Mouse (Mus musculus) gastrocnemius, adult 18-20 months (tissue): Measurements from ENCODE around the gene Zfp488. TPM values are rescaled to one million over a fixed set of nuclear protein-coding genes. Genes with fewer than 3 reads are reported as not detected.

Source experiments
- DNase-seq: peaks from one replicate; pipeline ENCODE4 v3.0.0; 2021; ENCODE audit warnings: low spot score
- total RNA-seq, 2 experiments: library from RNA; stranded (reverse); gene quantifications; 2 replicates each; pipeline ENCODE4 v1.2.3; 2021

The Zfp488 gene
- total RNA-seq, 2 experiments from 2014 or later = not detected

DNA sequence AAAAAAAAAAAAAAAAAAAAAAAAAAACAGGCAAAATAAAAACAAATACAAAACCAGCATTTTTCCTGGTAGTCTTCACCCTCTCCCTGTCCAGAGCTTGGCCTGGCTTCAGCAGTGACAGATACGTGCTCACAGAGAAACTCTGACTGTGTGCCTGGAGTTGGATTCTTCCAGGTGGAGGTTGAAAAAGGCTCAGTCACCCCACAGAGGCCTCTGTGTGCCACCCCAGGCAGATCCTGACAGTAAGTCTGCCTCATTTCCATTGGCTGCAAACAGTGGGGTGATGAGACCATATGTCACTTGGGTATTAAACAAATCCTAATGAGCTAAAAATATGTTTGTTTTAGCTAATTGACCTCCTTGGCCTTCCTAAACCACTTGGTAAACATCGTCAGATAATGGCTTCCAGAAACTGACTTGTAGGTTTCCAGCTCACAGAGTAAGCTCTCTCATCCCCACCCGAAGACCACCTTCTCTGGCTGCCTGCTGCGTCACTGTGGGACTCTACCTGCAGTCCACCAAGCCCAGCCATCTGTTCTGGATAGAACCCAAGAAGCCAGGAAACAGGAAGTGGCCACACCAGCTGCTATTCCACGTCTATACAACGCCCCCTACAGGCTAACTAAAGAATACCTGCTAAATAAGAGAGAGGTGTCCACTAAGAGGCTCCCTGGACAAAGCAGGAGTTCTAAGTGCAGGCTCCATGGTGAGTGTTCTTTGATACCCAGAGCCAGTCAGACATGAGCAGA lies 26.2 kb downstream of the Zfp488 start:
- no peak for DNase-seq

DNA sequence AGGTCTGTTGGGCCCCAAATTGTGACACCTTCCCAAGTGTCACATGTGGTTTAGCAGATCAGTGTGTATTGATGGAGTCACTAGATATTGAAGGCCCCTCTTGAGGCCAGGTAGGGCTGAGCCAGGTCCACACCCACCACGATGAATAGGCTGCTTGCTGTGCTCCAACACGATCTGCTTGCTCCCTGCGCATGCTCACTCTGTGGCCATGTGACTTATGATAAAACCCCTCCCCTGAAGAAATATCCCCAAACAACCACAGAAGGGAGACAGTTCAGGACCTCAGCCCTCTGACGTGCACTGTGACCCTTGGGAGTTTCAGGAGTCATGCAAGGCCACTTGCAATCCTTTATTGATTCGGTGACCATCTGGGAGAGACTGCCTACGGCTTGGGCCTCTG lies 32.4 kb downstream of the Zfp488 start:
- no peak for DNase-seq

DNA sequence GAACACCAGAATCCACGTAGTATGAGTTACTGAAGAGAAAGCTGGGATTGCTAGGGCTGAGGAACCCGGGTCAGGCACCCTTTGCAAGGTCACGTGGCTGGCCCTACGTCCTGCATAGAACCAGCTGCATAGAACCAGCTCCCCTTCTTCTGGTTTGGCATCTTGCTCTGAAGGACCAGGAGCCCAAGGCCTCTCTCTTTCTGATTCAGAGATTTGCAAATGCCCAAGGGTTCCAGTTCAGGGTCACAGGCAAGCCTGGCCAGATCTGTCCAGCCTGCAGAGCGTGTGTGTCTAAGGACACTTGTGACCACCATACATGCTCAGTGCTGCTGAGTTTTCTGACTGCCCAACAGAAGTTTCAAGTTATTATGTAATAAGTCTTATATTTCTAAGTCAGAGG lies 36.3 kb downstream of the Zfp488 start:
- DNase-seq = no peak

DNA sequence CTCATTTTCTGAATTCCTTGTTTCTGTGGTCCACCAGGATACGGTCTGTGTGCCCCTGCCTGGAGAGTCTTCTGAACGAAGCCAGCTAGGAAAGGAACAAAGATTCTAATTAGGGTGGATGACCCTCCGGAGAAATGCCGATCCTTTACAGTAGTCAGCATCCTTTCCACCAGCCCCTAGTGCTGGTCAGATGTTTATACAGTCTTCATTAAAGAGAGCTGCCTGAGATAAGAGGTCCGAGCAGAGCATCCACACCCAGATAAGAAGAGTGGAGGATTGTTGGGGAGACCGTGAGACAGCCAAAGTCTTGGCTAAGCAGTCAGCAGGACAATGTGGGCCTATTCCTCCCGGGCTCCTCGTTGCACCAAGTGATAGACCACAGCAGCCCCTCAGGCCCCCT lies 37.8 kb downstream of the Zfp488 start, which contains the start of gene Gdf2:
Gene Gdf2 (plus strand): TSS at position 301 of the 400 bp plus-strand sequence.
- no peak for DNase-seq

DNA sequence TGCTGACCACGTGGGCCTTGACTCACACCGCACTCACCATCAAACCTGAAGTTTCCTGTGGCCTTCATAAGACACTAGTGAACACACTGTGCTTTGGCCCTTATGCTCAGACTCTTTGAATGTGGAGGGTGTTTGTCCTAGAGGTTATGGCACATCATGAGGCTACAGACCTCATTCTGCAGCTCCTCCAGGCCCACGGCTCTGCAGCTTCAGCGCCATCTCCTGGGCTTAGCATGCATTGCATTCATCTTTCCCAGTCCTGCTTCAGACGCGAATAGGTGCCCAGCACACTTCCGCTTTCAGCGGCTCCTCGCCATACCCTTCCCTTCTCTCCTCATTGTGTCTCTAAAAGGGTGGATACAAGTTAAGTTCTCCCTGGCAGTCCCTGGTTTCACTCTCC lies 39.4 kb downstream of the Zfp488 start:
- DNase-seq = peak; percentile 70

DNA sequence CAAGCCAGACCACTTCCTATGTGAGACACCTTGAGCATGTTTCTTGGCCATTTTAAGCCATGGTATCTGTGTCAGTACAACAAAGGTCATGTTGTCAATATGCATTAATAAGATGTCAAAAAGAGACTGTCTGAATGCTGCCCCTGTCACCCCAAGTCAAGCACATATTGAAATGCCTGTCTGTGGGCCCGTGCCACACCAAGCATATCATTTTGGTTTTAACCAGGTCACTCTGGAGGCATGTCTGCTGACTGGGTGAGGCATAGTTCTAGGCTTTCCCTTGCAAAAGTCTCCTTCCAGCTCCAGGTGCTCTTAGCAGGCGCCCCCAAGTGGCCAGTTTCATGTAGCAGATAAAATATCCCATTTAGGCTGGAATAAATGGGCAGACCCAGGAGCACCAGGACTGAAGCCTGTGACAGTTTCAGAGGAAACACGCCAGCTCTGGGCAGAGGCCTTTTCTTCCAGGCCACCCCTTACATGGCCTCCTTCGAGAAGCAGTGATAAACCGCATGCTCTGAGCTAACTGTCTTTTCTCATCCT lies 44.7 kb downstream of the Zfp488 start:
- peak; percentile 35 for DNase-seq

DNA sequence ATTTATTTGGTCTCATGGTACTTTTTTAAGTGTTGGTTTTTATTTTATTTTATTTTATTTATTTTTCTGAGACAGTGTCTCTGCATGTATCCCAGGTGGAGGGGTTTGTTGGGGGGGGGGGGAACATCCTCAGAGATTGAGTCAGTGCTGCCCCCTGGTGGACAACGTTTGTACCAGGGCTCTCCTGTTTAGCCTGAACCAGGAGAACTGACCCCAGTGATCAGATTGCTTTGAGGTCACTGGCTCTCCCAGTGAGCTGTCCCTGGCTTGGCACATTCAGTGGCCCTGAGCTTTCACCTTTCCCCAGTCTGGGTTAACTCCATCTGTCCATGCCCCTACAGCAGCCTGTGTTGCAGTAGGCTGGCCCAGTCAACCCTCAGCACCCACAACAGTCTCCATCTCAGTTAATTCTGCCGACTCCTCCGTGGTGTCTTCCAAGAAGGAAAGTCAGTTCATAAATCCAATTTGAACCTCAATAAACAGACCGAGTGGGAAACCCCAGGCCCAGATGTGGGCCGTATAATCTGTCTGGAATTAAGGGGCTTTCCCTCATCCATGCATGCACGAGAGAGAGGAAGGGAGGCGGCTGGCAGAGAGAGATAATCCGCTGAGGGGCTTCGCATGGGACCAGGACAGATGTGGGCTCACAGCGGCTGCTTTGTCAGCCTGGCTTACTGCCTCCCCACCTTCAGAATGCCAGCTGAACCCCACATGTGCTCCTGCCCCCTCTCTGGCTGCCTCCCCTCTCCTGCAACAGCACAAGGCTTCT lies 45.4 kb downstream of the Zfp488 start:
- peak; percentile 56 for DNase-seq

DNA sequence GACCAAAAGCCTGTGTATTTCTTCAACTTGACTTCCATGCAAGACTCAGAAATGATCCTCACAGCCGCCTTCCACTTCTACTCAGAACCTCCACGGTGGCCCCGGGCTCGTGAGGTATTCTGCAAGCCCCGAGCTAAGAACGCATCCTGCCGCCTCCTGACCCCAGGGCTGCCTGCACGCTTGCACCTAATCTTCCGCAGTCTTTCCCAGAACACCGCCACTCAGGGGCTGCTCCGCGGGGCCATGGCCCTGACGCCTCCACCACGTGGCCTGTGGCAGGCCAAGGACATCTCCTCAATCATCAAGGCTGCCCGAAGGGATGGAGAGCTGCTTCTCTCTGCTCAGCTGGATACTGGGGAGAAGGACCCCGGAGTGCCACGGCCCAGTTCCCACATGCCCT lies 46.7 kb downstream of the Zfp488 start:
- no peak for DNase-seq

DNA sequence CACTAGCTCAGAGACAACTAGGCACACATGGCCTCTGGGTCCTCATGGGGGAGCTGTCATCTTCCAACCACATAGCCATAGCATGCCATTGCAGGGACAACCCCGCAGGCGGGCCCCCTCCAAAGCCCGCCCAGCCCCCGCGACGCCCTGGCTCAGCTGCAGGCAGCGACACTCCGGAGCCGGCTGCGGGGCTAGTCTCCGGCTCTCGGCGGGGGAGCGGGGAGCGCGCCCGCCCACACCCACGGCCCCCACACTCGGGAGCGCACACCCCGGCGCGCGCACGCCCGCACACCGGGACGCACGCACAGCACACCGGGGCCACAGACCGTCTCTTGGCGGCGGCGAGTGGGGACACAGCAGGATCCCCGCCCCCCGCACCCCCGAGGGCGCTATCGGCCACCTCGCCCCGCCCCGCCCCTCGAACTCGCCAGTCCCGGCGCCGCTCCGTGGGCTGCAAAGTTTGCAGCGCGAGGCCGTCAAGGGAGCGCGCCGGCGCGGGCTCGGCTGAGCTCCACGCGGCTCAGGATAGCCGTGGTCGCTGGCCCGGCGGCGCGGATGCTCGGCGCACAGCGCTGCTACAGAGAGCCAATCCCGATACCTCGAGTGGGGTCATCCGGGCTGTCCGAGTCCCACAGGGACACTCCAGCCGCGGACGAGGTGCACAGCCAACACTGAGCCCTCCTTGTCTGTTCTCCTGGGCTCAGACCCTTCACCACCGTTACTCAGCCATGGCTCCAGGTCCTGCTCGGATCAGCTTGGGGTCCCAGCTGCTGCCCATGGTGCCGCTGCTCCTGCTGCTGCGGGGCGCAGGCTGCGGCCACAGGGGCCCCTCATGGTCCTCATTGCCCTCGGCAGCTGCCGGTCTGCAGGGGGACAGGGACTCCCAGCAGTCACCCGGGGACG lies 55.1 kb downstream of the Zfp488 start, which contains the start of gene Gdf10:
Gene Gdf10 (plus strand): TSS at position 420 of the 903 bp plus-strand sequence.
- DNase-seq = peak; percentile 9

DNA sequence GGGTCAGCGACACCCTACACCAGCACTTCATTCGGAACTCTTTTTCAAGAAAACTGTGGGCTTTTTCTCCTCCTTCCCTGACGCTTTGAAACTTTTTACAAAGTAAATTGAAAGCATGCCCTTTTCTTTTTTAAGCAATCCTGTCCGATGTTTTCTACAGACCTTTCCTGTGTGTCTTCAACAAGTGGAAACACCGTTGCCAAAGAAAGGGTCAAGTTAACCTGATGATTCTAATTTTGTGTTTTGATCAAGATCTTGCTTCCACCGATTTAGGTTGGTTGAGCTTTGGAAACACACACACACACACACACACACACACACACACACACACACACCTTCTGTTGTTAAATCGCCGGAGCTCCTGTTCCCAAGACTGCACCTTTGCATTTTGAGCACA lies 55.8 kb downstream of the Zfp488 start:
- DNase-seq = no peak

DNA sequence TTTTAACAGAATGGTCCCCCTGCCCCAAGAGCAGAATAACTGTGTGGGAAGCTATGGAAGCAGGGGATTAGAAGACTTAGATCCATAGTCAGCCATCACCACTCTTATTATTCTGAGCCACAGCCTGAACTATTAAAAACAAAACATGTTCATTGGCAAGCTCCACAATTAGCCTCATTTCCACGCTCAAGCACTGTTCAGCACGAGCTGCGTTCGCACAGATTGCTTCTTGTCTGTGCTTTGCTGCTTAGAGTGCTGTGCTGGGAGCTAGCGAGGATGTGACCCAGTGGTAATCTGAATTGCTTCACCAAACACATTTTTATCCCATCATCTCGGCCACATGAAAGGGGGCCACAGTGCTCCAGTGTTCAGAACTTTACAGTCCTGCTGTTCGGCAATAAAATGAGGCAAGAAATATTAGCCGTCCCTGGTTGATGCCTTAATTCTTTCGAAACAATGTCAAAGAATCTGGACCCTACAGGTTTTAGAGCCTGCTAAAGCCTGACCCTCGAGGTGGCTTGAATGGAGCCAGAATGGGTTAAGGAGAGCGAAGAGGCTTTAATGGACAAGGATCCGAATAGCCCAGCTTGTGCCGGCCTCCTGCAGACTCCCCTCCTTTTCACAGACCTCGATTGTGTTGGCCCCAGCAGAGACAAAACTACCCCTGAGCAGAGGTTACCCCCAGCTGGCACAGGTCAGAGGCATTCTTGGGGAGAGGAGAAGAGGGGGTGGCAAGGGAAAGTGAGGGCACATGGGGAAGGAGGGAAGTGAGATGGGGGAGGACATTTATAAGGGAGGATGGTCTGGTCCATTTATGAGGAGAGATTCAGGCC lies 57.6 kb downstream of the Zfp488 start:
- DNase-seq = no peak

Other genes with a start within 250 kb of the Zfp488 start
- gene Gdf10, start 55.2 kb downstream of the Zfp488 start, total RNA-seq = 1 to 10 TPM; 1.2 TPM
- not detected for gene Gdf2, start 37.7 kb downstream of the Zfp488 start, total RNA-seq
- not detected for gene Rbp3, start 24.8 kb downstream of the Zfp488 start, total RNA-seq
- not detected for gene Gm30083, start 36.4 kb upstream of the Zfp488 start, total RNA-seq
- not detected for gene Gm5460, start 38.0 kb upstream of the Zfp488 start, total RNA-seq
- not detected for gene Antxrl, start 73.9 kb upstream of the Zfp488 start, total RNA-seq
- gene Anxa8, start 107.2 kb upstream of the Zfp488 start, total RNA-seq = 1 to 10 TPM in 1 of 2 experiments, under 1 TPM in 1; 0.88 to 1.0 TPM
- not detected for gene A630023A22Rik, start 124.0 kb upstream of the Zfp488 start, total RNA-seq
- under 1 TPM in 1 of 2 experiments, not detected in 1; 0.07 TPM for gene Npy4r, start 173.7 kb upstream of the Zfp488 start, total RNA-seq
- under 1 TPM; 0.02 TPM for gene Gprin2, start 222.9 kb upstream of the Zfp488 start, total RNA-seq
- gene Syt15, start 240.8 kb upstream of the Zfp488 start, total RNA-seq = under 1 TPM; 0.24 to 0.30 TPM